Mouse (Mus musculus) forebrain, embryonic 11.5 days (tissue): ENCODE results near the gene Pdzd8. TPM values are rescaled to one million over a fixed set of nuclear protein-coding genes. Genes with fewer than 3 reads are reported as not detected.

Experiments
- ATAC-seq: fragments of 200-750 bp; cut with Nextera tagmentation; replicated peaks from 2 replicates; pipeline ENCODE4 v1.8.0; 2017; ENCODE audit warnings: moderate TSS enrichment; ENCODE audit not compliant: low FRiP score
- DNase-seq: peaks from one replicate; pipeline ENCODE4 v3.0.0-alpha.2; 2017; ENCODE audit warnings: low spot score
- H3K27ac ChIP-seq: fragments of 300-500 bp; sonication (generic); 2 replicates; pipeline ENCODE4 v1.5.1; 2014; ENCODE audit warnings: low read depth, low read length
- H3K27me3 ChIP-seq: fragments of 300-500 bp; sonication (generic); 2 replicates; pipeline ENCODE4 v1.6.1; 2014; ENCODE audit warnings: mild to moderate bottlenecking, low read length, mixed read lengths; ENCODE audit not compliant: control insufficient read depth, insufficient read depth
- H3K36me3 ChIP-seq: fragments of 300-500 bp; sonication (generic); 2 replicates; pipeline ENCODE4 v1.6.1; 2014; ENCODE audit warnings: mild to moderate bottlenecking, low read length, moderate library complexity, mixed read lengths; ENCODE audit not compliant: control insufficient read depth, insufficient read depth
- H3K4me1 ChIP-seq: fragments of 300-500 bp; sonication (generic); replicated peaks from 2 replicates; pipeline ENCODE4 v1.6.1; 2014; ENCODE audit warnings: low read length, mixed read lengths; ENCODE audit not compliant: control insufficient read depth, insufficient read depth
- H3K4me2 ChIP-seq: fragments of 300-500 bp; sonication (generic); 2 replicates; pipeline ENCODE4 v1.6.1; 2014; ENCODE audit warnings: low read depth, mild to moderate bottlenecking, low read length, moderate library complexity, mixed read lengths; ENCODE audit not compliant: severe bottlenecking
- H3K4me3 ChIP-seq: fragments of 300-500 bp; sonication (generic); 2 replicates; pipeline ENCODE4 v1.5.1; 2014; ENCODE audit warnings: low read depth, low read length
- H3K9ac ChIP-seq: fragments of 300-500 bp; sonication (generic); 2 replicates; pipeline ENCODE4 v1.6.1; 2014; ENCODE audit warnings: low read length
- H3K9me3 ChIP-seq: fragments of 300-500 bp; sonication (generic); 2 replicates; pipeline ENCODE4 v1.6.1; 2016; ENCODE audit warnings: low read length, mixed read lengths; ENCODE audit not compliant: control insufficient read depth
- WGBS: fragments of 180-500 bp; shearing (Covaris S2); extraction: QIAGEN DNeasy Blood & Tissue Kit; methylation state at CpG from one replicate; pipeline ENCODE4 v1.1.7; 2014; 5-methylcytosine and 5-hydroxymethylcytosine counted together
- polyA plus RNA-seq: library from polyadenylated mRNA; unstranded; fragments of >200 nt; fragmentation: Nextera tagmentation; extraction: Ambion mirVana; gene quantifications from 2 replicates; pipeline ENCODE4 v1.2.1, GENCODE M21; 2014

The Pdzd8 gene
- polyA plus RNA-seq, 1 experiment from 2014 or later, result 18.8 TPM

GRCm38 (mm10) chr19:59330816-59331225 lies 14.8 kb downstream of the Pdzd8 start:
- Histone ChIP-seq H3K36me3 (no peaks in the 10 kb centered on the region; the same call in 1 of the 2 replicates), H3K9ac (no peak overlapping the region), H3K27me3 (no peaks in the 10 kb centered on the region), H3K27ac (no peak overlapping the region), H3K4me2 (no peak overlapping the region), H3K9me3 (no peaks in the 10 kb centered on the region), H3K4me3 (no peak overlapping the region), H3K4me1 (no peaks in the 10 kb centered on the region)
- DNase-seq (no peak), ATAC-seq (no peak)

- H3K4me3 ChIP-seq, result no peak within 1 kb of the TSS
- 99% methylated on average over 11 of the region's 14 CpGs for WGBS
Observed at GRCm38 (mm10) chr19:59321990-59322389, 23.6 kb downstream of the Pdzd8 start, which contains the start of gene Rps12-ps3. Gene Rps12-ps3 (plus strand): TSS chr19:59322290.

DNA sequence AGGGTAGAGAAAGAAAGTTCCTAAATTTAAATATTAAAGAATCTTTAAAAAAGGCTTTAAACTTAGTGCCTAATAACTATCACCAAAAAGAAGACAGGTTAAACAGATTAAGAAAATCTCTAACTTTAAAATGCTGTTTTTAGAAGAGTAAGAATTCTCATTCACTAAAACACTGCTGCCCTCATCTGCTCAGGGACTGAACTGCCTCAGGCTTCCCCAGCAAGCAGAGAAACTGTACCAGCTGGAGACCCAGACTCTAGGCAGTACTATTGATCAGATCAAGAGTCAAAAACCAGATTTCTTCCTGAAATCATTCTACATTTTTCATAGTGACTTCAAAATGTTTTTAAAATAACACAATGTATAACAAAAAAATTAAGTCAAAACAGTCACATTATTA lies 29.0 kb downstream of the Pdzd8 start:
- H3K4me1 ChIP-seq, result no peaks in the 10 kb centered on the region
- DNase-seq (no peak), ATAC-seq (no peak)
- no peaks in the 10 kb centered on the region; the same call in 1 of the 2 replicates for H3K36me3 ChIP-seq
- no peak overlapping the region for H3K27ac ChIP-seq
- H3K4me3 ChIP-seq, result no peak overlapping the region
- no peaks in the 10 kb centered on the region for H3K27me3 ChIP-seq
- H3K9me3 ChIP-seq, result no peaks in the 10 kb centered on the region
- H3K4me2 ChIP-seq, result no peak overlapping the region
- no peak overlapping the region for H3K9ac ChIP-seq

More at GRCm38 (mm10) chr19:59321990-59322389, 23.6 kb downstream of the Pdzd8 start, which contains the start of gene Rps12-ps3:
- Histone ChIP-seq H3K9ac (no peak within 1 kb of the TSS), H3K27ac (no peak within 1 kb of the TSS), H3K36me3 (no peaks in the 10 kb centered on the region; the same call in 1 of the 2 replicates), H3K9me3 (no peaks in the 10 kb centered on the region), H3K4me1 (no peaks in the 10 kb centered on the region), H3K27me3 (no peaks in the 10 kb centered on the region), H3K4me2 (no peak within 1 kb of the TSS)
- DNase-seq (no peak), ATAC-seq (no peak)

DNA sequence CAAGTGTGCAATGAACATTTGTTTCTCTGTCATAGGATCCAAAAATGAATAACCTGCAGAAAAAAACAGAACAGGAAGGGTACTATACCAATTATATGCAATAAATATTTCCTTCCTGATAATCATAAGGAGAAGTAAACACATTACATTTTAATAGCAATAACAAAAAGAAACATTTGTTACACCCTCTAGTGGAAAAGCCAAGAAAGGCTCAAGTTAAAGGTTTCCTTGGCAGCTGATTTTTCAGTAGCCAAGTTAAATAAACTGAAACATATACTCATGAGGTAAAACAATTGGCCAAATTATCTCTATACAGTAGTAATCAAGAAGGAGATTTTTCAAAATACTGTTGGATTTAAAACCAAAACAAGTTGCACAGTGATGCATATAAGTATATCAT lies 30.3 kb downstream of the Pdzd8 start:
- no peak for DNase-seq
- no peak for ATAC-seq
- Histone ChIP-seq H3K4me1 (no peaks in the 10 kb centered on the region), H3K9me3 (no peaks in the 10 kb centered on the region), H3K27me3 (no peaks in the 10 kb centered on the region), H3K9ac (no peak overlapping the region), H3K36me3 (no peaks in the 10 kb centered on the region; the same call in 1 of the 2 replicates), H3K4me2 (no peak overlapping the region), H3K4me3 (no peak overlapping the region), H3K27ac (no peak overlapping the region)

- ATAC-seq, result no peak
- no peak overlapping the region for H3K4me3 ChIP-seq
- no peaks in the 10 kb centered on the region for H3K9me3 ChIP-seq
- no peak for DNase-seq
- H3K4me1 ChIP-seq, result no peaks in the 10 kb centered on the region
- WGBS, result 89% methylated on average over 5 of the region's 5 CpGs
- H3K9ac ChIP-seq, result no peak overlapping the region
- no peak overlapping the region for H3K27ac ChIP-seq
- H3K4me2 ChIP-seq, result no peak overlapping the region
- no peaks in the 10 kb centered on the region for H3K27me3 ChIP-seq
- H3K36me3 ChIP-seq, result no peaks in the 10 kb centered on the region
Observed at GRCm38 (mm10) chr19:59292183-59292839, 53.3 kb downstream of the Pdzd8 start.

DNA sequence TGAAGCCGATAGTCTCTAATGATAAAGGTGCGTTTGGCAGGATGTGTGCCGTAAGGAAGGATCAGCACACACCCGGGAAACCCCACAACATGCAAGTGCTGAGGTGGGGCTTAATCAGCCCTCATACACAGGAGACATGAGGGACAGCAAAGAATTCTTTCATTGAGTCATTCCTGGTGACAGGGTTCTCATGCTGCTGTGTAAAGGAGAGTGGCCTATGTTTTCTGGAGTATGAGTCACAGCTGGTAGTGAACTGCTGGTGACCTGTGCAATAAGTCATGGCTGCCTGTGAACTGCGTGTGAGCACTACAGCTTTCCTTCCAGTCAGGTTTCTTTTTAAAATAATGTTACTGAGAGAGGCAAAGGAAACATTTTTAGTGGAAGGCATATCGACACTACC lies 55.8 kb downstream of the Pdzd8 start:
- no peak overlapping the region for H3K9ac ChIP-seq
- H3K36me3 ChIP-seq, result no peaks in the 10 kb centered on the region
- H3K27me3 ChIP-seq, result no peaks in the 10 kb centered on the region
- no peaks in the 10 kb centered on the region for H3K4me1 ChIP-seq
- DNase-seq (no peak), ATAC-seq (no peak)
- no peak overlapping the region for H3K27ac ChIP-seq
- no peak overlapping the region for H3K4me3 ChIP-seq
- WGBS, result 93% methylated on average over 6 of the region's 6 CpGs
- H3K9me3 ChIP-seq, result no peaks in the 10 kb centered on the region
- H3K4me2 ChIP-seq, result no peak overlapping the region

DNA sequence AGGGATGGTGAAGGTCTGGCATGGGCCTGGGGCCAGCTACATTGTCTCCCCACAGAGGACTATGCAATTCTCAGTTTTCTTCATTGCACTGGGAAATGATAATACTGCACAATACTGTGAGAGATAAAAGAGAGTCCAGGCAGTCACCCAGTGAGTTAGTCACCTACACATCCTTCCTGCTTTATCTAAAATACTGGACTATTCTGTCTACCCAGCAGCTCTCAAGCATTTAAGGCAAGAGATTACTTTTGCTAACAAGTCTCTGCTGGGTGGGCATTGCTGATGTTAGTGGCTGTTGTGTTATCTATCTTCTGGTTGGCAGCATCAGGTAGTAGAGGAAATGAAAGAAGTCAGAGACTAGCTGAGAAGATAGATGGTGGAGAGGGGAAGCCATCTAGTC lies 56.5 kb downstream of the Pdzd8 start:
- no peak overlapping the region for H3K4me2 ChIP-seq
- no peaks in the 10 kb centered on the region for H3K4me1 ChIP-seq
- DNase-seq, result no peak
- H3K27me3 ChIP-seq, result no peaks in the 10 kb centered on the region
- H3K9me3 ChIP-seq, result no peaks in the 10 kb centered on the region
- H3K4me3 ChIP-seq, result no peak overlapping the region
- H3K27ac ChIP-seq, result no peak overlapping the region
- H3K36me3 ChIP-seq, result no peaks in the 10 kb centered on the region
- ATAC-seq, result no peak
- no peak overlapping the region for H3K9ac ChIP-seq

DNA sequence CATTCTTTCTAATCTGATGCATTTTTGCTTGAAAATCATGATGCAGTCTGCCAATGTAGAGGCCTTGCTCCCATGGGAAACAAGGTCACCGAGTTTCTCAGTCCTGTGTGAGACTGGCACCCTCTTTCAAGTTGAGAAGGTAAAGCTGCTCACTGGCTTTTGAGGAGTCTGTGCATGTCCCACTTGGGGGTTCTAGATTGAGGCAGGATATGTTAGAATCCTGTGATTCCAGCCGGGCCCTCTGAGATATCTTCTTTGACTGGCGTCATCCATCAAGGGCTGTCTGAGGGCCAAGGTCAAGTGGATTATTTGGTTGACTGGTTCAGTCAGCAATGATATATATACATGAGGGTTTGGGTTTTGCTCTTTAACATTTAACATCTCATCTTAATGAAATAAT lies 63.6 kb downstream of the Pdzd8 start:
- no peaks in the 10 kb centered on the region for H3K36me3 ChIP-seq
- H3K9me3 ChIP-seq, result no peaks in the 10 kb centered on the region
- H3K4me2 ChIP-seq, result no peak overlapping the region
- WGBS, result 89% methylated on average over 3 of the region's 3 CpGs
- DNase-seq, result no peak
- no peak for ATAC-seq
- H3K9ac ChIP-seq, result no peak overlapping the region
- no peaks in the 10 kb centered on the region for H3K4me1 ChIP-seq
- no peak overlapping the region for H3K27ac ChIP-seq
- H3K4me3 ChIP-seq, result no peak overlapping the region
- no peaks in the 10 kb centered on the region for H3K27me3 ChIP-seq

DNA sequence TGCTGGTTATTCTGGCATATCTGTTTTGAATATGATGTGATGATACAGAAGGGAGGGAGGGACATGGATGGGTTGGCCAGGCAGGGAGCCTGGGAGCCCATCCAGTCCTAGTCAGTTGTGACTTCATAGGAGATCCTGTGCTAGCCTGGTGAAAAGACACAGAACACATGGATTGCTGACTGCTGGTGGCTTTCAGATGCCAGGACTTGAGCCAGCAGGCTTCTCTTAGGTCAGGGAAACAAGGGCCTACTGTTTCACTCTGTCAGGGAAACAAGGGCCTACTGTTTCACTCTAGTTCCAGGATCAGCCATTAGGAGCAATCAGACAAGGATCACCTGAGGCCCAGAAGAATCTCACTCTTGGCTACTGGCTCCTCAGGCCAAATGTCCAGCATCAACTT lies 64.7 kb downstream of the Pdzd8 start:
- DNase-seq, result no peak
- Histone ChIP-seq H3K9me3 (no peaks in the 10 kb centered on the region), H3K27me3 (no peaks in the 10 kb centered on the region), H3K27ac (no peak overlapping the region), H3K4me2 (no peak overlapping the region), H3K4me3 (no peak overlapping the region), H3K9ac (no peak overlapping the region), H3K36me3 (no peaks in the 10 kb centered on the region), H3K4me1 (no peaks in the 10 kb centered on the region)
- ATAC-seq, result no peak
